Mouse (Mus musculus): Measurements from ENCODE around the gene Commd3. TPM values are rescaled to one million over a fixed set of nuclear protein-coding genes. Genes with fewer than 3 reads are reported as not detected.

Gene Commd3
- polyA plus RNA-seq, 1 experiment, result 58.2 TPM

- Histone ChIP-seq H3K27ac (ENCODE audit: control insufficient read depth, insufficient read depth, low read depth, low read length) (no peak overlapping the region), H3K36me3 (ENCODE audit: control insufficient read depth, insufficient read depth, low read length) (no peaks in the 10 kb centered on the region), H3K4me1 (ENCODE audit: control insufficient read depth, insufficient read depth, low read length) (peaks cover 13% of the 10 kb centered on the region), H3K4me3 (ENCODE audit: control insufficient read depth, low read depth, low read length) (no peak overlapping the region), H3K27me3 (ENCODE audit: control insufficient read depth, insufficient read depth, low read length) (no peaks in the 10 kb centered on the region)
- TF ChIP-seq POLR2A (IDR thresholded peaks at IDR 0.05; ENCODE audit: control insufficient read depth, low read depth, low read length) (no peak), CTCF (IDR thresholded peaks at IDR 0.05; ENCODE audit: control insufficient read depth, insufficient read depth, insufficient replicate concordance, low read depth, low read length) (no peak)
Measured at GRCm38 (mm10) chr2:18692548-18692947, 20.4 kb downstream of the Commd3 start.

GRCm38 (mm10) chr2:18693491-18693870 lies 21.3 kb downstream of the Commd3 start:
- H3K27ac ChIP-seq (ENCODE audit: control insufficient read depth, insufficient read depth, low read depth, low read length), result no peak overlapping the region; the same call in 1 of the 2 replicates
- peak overlapping the region; percentile 91; the same call in 1 of the 2 replicates for H3K4me3 ChIP-seq (ENCODE audit: control insufficient read depth, low read depth, low read length)
- peaks cover 15% of the 10 kb centered on the region for H3K4me1 ChIP-seq (ENCODE audit: control insufficient read depth, insufficient read depth, low read length)
- no peaks in the 10 kb centered on the region for H3K36me3 ChIP-seq (ENCODE audit: control insufficient read depth, insufficient read depth, low read length)
- TF ChIP-seq POLR2A (IDR thresholded peaks at IDR 0.05; ENCODE audit: control insufficient read depth, low read depth, low read length), result no peak
- TF ChIP-seq CTCF (IDR thresholded peaks at IDR 0.05; ENCODE audit: control insufficient read depth, insufficient read depth, insufficient replicate concordance, low read depth, low read length), result no peak
- H3K27me3 ChIP-seq (ENCODE audit: control insufficient read depth, insufficient read depth, low read length), result peaks cover 1% of the 10 kb centered on the region; the same call in 1 of the 2 replicates

- H3K27ac ChIP-seq (ENCODE audit: control insufficient read depth, insufficient read depth, low read depth, low read length), result peak within 1 kb of the TSS; percentile 89
- H3K36me3 ChIP-seq (ENCODE audit: control insufficient read depth, insufficient read depth, low read length), result no peaks in the 10 kb centered on the region
- peaks cover 16% of the 10 kb centered on the region for H3K4me1 ChIP-seq (ENCODE audit: control insufficient read depth, insufficient read depth, low read length)
- TF ChIP-seq CTCF (IDR thresholded peaks at IDR 0.05; ENCODE audit: control insufficient read depth, insufficient read depth, insufficient replicate concordance, low read depth, low read length) (no peak), POLR2A (IDR thresholded peaks at IDR 0.05; ENCODE audit: control insufficient read depth, low read depth, low read length) (no peak; the same call in 1 of the 2 replicates)
- peaks cover 4% of the 10 kb centered on the region; the same call in 1 of the 2 replicates for H3K27me3 ChIP-seq (ENCODE audit: control insufficient read depth, insufficient read depth, low read length)
- peak within 1 kb of the TSS; percentile 91 for H3K4me3 ChIP-seq (ENCODE audit: control insufficient read depth, low read depth, low read length)
Measured at GRCm38 (mm10) chr2:18693871-18694610, 21.9 kb downstream of the Commd3 start, which contains the start of gene Spag6. TSS of gene Spag6 (plus strand) at chr2:18694032.

- TF ChIP-seq CTCF (IDR thresholded peaks at IDR 0.05; ENCODE audit: control insufficient read depth, insufficient read depth, insufficient replicate concordance, low read depth, low read length) (no peak), POLR2A (IDR thresholded peaks at IDR 0.05; ENCODE audit: control insufficient read depth, low read depth, low read length) (0 out of 2 replicates have a peak, but pooled peaks have one; percentile 31)
- Histone ChIP-seq H3K4me1 (ENCODE audit: control insufficient read depth, insufficient read depth, low read length) (peaks cover 15% of the 10 kb centered on the region), H3K27ac (ENCODE audit: control insufficient read depth, insufficient read depth, low read depth, low read length) (no peak overlapping the region), H3K4me3 (ENCODE audit: control insufficient read depth, low read depth, low read length) (peak overlapping the region; percentile 91), H3K27me3 (ENCODE audit: control insufficient read depth, insufficient read depth, low read length) (peaks cover 4% of the 10 kb centered on the region; the same call in 1 of the 2 replicates), H3K36me3 (ENCODE audit: control insufficient read depth, insufficient read depth, low read length) (no peaks in the 10 kb centered on the region)
Measured at GRCm38 (mm10) chr2:18694611-18694950, 22.4 kb downstream of the Commd3 start.

GRCm38 (mm10) chr2:18695163-18695562 lies 23.0 kb downstream of the Commd3 start:
- Histone ChIP-seq H3K4me3 (ENCODE audit: control insufficient read depth, low read depth, low read length) (peak overlapping the region; percentile 53; the same call in 1 of the 2 replicates), H3K27me3 (ENCODE audit: control insufficient read depth, insufficient read depth, low read length) (peaks cover 4% of the 10 kb centered on the region; the same call in 1 of the 2 replicates), H3K27ac (ENCODE audit: control insufficient read depth, insufficient read depth, low read depth, low read length) (no peak overlapping the region), H3K36me3 (ENCODE audit: control insufficient read depth, insufficient read depth, low read length) (no peaks in the 10 kb centered on the region), H3K4me1 (ENCODE audit: control insufficient read depth, insufficient read depth, low read length) (peaks cover 14% of the 10 kb centered on the region)
- no peak for TF ChIP-seq CTCF (IDR thresholded peaks at IDR 0.05; ENCODE audit: control insufficient read depth, insufficient read depth, insufficient replicate concordance, low read depth, low read length)
- TF ChIP-seq POLR2A (IDR thresholded peaks at IDR 0.05; ENCODE audit: control insufficient read depth, low read depth, low read length), result no peak

- Histone ChIP-seq H3K27ac (ENCODE audit: control insufficient read depth, insufficient read depth, low read depth, low read length) (no peak overlapping the region), H3K36me3 (ENCODE audit: control insufficient read depth, insufficient read depth, low read length) (no peaks in the 10 kb centered on the region), H3K4me1 (ENCODE audit: control insufficient read depth, insufficient read depth, low read length) (peaks cover 12% of the 10 kb centered on the region), H3K27me3 (ENCODE audit: control insufficient read depth, insufficient read depth, low read length) (peaks cover 4% of the 10 kb centered on the region; the same call in 1 of the 2 replicates), H3K4me3 (ENCODE audit: control insufficient read depth, low read depth, low read length) (peak overlapping the region; percentile 53; the same call in 1 of the 2 replicates)
- TF ChIP-seq CTCF (IDR thresholded peaks at IDR 0.05; ENCODE audit: control insufficient read depth, insufficient read depth, insufficient replicate concordance, low read depth, low read length) (no peak), POLR2A (IDR thresholded peaks at IDR 0.05; ENCODE audit: control insufficient read depth, low read depth, low read length) (no peak)
Measured at GRCm38 (mm10) chr2:18695629-18696150, 23.5 kb downstream of the Commd3 start.

- TF ChIP-seq POLR2A (IDR thresholded peaks at IDR 0.05; ENCODE audit: control insufficient read depth, low read depth, low read length) (no peak), CTCF (IDR thresholded peaks at IDR 0.05; ENCODE audit: control insufficient read depth, insufficient read depth, insufficient replicate concordance, low read depth, low read length) (no peak)
- peak overlapping the region; percentile 63 for H3K4me3 ChIP-seq (ENCODE audit: control insufficient read depth, low read depth, low read length)
- no peak overlapping the region for H3K27ac ChIP-seq (ENCODE audit: control insufficient read depth, insufficient read depth, low read depth, low read length)
- peaks cover 4% of the 10 kb centered on the region; the same call in 1 of the 2 replicates for H3K27me3 ChIP-seq (ENCODE audit: control insufficient read depth, insufficient read depth, low read length)
- H3K4me1 ChIP-seq (ENCODE audit: control insufficient read depth, insufficient read depth, low read length), result peaks cover 12% of the 10 kb centered on the region
- no peaks in the 10 kb centered on the region for H3K36me3 ChIP-seq (ENCODE audit: control insufficient read depth, insufficient read depth, low read length)
Measured at GRCm38 (mm10) chr2:18697591-18698244, 25.5 kb downstream of the Commd3 start.
